Mouse (Mus musculus): ENCODE results near the gene Nckap5.
A peak's percentile ranks its signal among the peaks of the same experiment; 100 is the strongest.
"Not testable (repeated sequence)": the region's sequence is repeated elsewhere in the genome, so short reads cannot be mapped to it uniquely, and the experiment has no call there.

Gene Nckap5

GRCm38 (mm10) chr1:126153516-126154234 lies 676.9 kb downstream of the Nckap5 start:
- peak; percentile 70 to 73 for DNase-seq

- DNase-seq: peak; percentile 67 to 72
Observed at GRCm38 (mm10) chr1:126152217-126152616, 678.4 kb downstream of the Nckap5 start.

- no peak for DNase-seq
Observed at GRCm38 (mm10) chr1:126149966-126150365, 680.6 kb downstream of the Nckap5 start.

- DNase-seq: no peak
Observed at GRCm38 (mm10) chr1:126135717-126136116, 694.9 kb downstream of the Nckap5 start.

GRCm38 (mm10) chr1:126132316-126132715 lies 698.3 kb downstream of the Nckap5 start:
- no peak for DNase-seq

- DNase-seq: no peak
Observed at GRCm38 (mm10) chr1:126129129-126129528, 701.5 kb downstream of the Nckap5 start.

- DNase-seq: no peak
Observed at GRCm38 (mm10) chr1:126123111-126123510, 707.5 kb downstream of the Nckap5 start.

GRCm38 (mm10) chr1:126120506-126120905 lies 710.1 kb downstream of the Nckap5 start:
- DNase-seq: no peak

GRCm38 (mm10) chr1:126116034-126116433 lies 714.6 kb downstream of the Nckap5 start:
- DNase-seq: peak; percentile 65 to 72

GRCm38 (mm10) chr1:126105673-126106256 lies 724.8 kb downstream of the Nckap5 start:
- DNase-seq: no peak

GRCm38 (mm10) chr1:126094346-126094745 lies 736.3 kb downstream of the Nckap5 start:
- DNase-seq: no peak

GRCm38 (mm10) chr1:126091979-126092378 lies 738.6 kb downstream of the Nckap5 start:
- not testable (repeated sequence) for DNase-seq

GRCm38 (mm10) chr1:126087181-126087580 lies 743.4 kb downstream of the Nckap5 start:
- DNase-seq: no peak

GRCm38 (mm10) chr1:126076312-126076711 lies 754.3 kb downstream of the Nckap5 start:
- DNase-seq: no peak

- no peak for DNase-seq
Observed at GRCm38 (mm10) chr1:126070861-126071260, 759.7 kb downstream of the Nckap5 start.

GRCm38 (mm10) chr1:126051491-126051890 lies 779.1 kb downstream of the Nckap5 start:
- DNase-seq: no peak

GRCm38 (mm10) chr1:126042886-126043285 lies 787.7 kb downstream of the Nckap5 start:
- DNase-seq: no peak

GRCm38 (mm10) chr1:126027536-126027935 lies 803.1 kb downstream of the Nckap5 start:
- peak; percentile 66 to 67 for DNase-seq

GRCm38 (mm10) chr1:126024518-126024917 lies 806.1 kb downstream of the Nckap5 start:
- DNase-seq: peak; percentile 49 to 58

GRCm38 (mm10) chr1:126022959-126023358 lies 807.6 kb downstream of the Nckap5 start:
- DNase-seq: no peak

GRCm38 (mm10) chr1:126018654-126019053 lies 811.9 kb downstream of the Nckap5 start:
- DNase-seq: not testable (repeated sequence)

- DNase-seq: no peak
Observed at GRCm38 (mm10) chr1:126011661-126012091, 818.9 kb downstream of the Nckap5 start.

- DNase-seq: no peak
Observed at GRCm38 (mm10) chr1:126007571-126007970, 823.0 kb downstream of the Nckap5 start.

GRCm38 (mm10) chr1:126005672-126006071 lies 824.9 kb downstream of the Nckap5 start:
- no peak for DNase-seq
